Mouse (Mus musculus) mesoderm, embryonic 11.5 days (tissue): ENCODE measurements at regions not wholly inside any gene's neighbourhood (a gene's known extent, or its start where the extent isn't known, plus 50 kb on each side); places are given as distances from the start of the nearest gene placed in this dataset.

Experiments
- DNase-seq: peaks from one replicate; pipeline ENCODE4 v3.0.0-alpha.2; 2012; ENCODE audit warnings: low read depth, low spot score

DNA sequence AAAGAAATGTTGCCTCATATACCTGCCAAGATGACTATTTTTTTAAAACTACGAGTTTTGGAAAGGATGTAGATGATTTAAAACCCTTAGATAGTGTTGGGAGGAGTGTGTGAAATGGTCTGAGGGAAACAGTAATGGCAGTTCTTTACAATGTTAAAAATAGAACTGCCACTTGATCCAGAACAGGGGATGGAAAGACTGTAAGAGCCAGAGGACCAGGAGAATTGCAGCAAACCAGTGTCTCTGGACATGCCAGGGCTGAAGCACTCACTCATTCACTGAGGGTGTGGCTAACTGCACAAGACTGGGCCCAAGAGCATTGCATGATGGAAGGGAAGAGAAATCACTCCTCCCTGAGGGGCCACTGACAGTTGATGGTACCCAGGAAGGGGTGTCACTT, 53.9 kb upstream of the Rasgef1b start:
- no peak for DNase-seq

GRCm38 (mm10) chr5:99785850-99786249, 57.0 kb upstream of the Rasgef1b start:
- no peak for DNase-seq

DNA sequence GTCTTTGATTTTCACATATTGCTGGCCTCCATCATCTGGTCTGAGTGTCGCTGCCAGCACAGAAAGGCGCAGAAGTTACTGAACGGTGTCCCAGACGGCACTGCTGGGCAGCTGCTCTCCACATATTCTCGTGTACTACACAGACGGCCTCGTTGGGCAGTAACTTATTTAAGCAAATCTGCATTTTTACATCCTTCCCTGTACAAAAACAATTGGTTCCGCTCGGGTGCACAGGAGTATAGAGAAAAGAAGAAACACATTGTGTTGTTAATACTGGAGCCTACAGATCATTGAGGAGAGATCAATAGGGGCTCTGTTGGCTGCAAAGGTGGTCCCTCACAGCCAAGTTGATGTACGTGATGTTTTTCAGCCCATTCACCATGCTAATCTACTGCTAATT, 58.4 kb upstream of the Rasgef1b start:
- DNase-seq: peak; percentile 71

DNA sequence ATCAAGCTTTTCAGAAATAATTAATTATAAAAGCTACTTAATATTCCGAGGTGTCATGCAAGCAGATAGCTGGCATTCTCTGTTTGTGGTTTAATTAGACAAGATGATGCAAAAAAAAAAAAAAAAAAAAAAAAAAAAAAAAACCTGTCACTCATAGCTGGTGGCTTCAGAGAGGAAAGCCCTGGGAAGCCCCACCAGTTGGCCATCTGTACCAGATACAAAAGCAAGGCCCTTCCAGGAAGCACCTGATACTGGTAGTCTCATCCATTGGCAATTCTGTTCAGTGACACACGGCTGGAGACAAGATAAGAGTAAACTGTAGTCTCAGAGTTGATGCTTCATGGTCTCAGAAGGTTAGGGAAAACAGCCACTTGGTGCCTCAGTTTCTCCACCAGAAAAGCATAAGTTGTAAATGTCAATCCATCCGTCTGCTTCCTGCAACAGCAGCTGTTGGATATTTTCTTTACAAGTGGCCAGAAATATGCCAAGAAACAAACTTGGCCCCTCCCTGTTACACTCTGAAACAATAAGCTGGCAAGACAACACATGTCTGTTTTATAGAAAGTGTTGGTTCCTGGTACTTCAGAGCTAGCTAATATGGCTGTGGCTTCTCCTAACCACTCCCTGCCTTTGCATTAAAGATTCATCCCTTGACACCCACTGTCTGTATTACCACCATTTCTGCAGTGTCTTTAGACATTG, 59.0 kb upstream of the Rasgef1b start:
- DNase-seq: no peak

- no peak for DNase-seq
Measured at GRCm38 (mm10) chr5:99790733-99791132, 61.9 kb upstream of the Rasgef1b start.

DNA sequence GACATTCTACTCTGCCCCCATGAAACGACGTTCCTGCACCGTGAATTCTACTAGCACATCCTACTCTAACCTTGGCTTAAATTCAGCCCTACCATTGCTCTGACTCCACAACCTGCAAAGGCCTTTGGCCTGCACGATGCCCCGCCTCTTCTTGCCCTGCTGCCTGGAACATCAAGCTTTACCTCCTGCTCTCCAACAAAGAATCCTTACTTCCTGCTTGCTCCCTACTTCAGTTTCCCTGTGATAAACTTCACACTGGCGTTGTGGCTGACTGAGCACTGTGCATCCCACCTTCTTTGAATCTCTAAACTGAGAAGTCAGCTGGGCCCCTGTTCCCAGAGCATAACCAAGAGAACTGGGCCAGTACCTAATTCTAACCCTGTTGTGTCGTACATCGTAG, 71.7 kb upstream of the Rasgef1b start:
- no peak for DNase-seq

GRCm38 (mm10) chr5:99801791-99802450, 73.1 kb upstream of the Rasgef1b start:
- peak; percentile 37 for DNase-seq

DNA sequence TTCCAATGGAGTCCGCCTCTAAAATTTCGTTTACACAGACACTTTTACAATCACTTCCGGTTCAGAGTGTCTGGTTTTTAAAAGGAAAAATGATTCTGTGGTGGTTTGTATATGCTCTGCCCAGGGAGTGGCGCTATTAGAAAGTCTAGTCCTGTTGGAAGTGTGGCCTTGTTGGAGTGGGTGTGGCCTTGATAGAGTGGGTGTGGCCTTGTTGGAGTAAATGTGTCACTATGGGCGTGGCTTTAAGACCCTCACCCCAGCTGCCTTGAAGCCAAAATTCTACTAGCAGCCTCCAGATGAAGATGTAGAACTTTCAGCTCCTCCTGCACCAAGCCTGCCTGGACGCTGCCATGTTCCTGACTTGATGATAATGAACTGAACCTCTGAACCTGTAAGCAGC, 79.2 kb upstream of the Vamp9 start:
- no peak for DNase-seq

DNA sequence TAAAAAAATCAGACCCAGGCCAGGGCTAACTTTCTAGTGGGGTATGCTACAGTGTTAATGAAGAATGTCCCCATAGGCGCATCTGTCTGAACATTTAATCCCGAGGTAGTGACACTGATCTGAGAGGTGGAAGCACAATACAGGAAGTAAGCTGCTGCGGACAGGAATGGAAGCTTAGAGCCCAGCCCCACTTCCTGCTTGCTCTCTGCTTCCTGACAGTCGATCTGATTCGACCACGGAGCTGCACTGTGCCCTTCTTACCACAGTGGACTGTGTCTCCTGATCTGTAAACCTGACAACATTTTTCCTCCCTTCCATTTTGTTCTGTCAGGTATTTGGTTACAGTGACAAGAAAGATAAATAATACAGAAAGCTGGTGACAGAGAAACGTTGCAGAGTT, 77.5 kb upstream of the Vamp9 start:
- no peak for DNase-seq

DNA sequence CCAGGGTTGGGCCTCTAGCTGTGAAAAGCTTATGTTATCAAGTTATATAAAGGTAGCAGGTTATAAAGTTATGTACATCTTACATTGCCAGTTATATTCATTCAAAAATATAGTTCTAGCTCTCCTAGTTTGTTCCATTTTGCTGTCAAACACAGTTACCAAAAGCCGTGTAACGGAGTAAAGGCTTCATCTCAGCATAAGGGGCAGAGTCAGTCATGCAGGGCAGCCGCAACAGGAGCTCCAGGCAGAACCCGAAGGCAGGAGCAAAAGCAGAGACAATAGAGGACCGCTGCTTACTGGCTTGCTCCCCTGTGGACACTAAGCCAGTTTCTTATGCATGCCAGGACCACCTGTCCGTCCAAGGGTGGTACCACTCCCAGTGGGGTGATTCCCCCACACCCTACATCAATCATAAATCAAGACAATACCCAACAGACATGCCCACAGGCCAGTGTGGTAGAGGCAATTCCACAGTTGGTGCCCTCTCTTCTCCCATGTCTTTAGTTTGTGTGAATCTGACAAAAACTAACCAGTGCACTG, 67.7 kb upstream of the Vamp9 start:
- DNase-seq: no peak

- DNase-seq: no peak
Measured at GRCm38 (mm10) chr5:99839661-99840060, 66.4 kb upstream of the Vamp9 start.

DNA sequence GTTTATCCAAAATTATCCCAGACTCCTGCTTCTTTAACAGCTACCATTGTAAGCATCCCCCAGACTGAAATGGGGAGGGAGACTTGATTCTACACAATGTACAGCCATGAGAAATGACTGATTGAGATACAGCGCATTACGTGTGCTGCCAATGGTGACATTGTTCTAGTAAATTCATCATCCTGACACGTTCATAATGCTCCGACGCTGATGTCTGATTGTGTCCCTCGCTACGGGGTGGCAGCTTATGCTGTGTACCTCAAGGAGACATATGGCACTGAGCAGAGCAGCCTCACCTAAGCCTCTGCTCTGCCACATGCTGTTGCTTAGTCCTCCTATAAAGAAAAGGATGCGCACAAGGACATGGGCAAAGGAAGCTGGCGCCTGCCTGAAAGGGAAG, 65.2 kb upstream of the Vamp9 start:
- DNase-seq: peak; percentile 34

DNA sequence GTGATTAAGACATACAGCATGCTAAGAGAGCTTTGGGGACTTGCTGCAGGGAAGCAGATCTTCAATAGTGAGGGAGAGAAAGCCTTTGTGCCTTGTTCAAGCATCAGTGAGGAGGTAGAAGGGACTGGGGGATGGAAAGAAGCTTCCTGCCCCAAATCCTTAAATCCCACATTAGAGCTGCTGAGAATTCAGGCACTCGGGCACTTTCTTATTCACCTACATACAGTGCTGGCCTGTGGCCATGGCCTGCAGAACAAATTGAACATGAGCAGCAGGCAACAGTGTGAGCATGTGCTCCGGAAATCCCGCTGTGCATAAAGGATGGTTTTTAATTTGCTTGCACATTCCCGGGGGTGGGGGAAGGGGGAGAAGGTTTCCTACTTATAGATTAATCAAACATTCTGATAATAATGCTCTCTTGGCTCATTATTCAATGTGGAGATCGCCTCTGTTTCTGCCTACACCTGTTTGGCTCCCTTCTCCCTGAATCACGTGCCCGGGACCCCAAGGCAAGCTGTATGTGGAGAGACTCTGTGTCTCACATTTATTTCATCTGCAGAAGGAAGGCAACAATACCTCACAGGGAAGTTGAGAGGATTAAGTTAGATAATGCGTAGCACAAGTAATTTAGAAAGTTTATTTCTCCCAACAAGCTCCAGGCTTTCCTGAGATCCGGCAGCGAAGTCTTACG, 60.3 kb upstream of the Vamp9 start:
- no peak for DNase-seq

DNA sequence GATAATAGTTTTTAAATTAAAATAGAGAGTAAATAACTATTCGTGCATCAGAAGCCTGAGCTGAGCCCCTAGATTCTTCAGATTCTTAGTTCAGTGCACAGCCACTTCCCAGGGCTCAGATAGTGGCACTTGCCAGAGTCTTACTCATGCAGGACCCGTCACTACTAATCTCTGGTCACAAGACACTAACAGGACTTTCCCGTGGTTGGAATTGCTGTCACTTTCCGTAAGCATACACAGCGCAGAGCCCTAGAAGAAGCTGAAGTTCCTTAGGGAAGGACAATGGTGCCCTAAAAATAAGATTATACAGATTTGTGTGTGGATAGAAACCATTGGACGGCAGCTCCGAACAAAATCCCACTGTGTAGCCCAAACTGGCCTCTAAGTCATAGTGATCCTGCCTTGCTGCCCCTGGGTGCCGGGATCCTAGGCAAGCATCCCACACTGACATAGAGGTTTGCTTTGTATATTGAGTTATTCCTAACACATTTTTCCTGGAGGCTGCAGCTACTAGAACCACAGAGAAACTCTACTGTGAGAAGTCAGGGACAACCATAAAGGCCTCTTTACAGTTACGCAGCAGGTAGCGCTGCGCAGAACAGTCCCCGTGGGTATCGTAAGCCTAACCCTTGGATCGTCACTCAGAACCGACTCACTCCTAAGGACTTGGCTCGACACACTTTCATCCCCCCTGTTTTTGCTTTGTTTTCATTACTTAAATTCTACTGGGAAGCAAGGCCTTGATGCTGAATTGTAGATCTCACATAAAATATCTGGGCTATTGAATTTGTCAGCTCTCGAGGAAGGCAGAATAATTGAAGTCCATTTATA, 57.7 kb upstream of the Vamp9 start:
- no peak for DNase-seq

DNA sequence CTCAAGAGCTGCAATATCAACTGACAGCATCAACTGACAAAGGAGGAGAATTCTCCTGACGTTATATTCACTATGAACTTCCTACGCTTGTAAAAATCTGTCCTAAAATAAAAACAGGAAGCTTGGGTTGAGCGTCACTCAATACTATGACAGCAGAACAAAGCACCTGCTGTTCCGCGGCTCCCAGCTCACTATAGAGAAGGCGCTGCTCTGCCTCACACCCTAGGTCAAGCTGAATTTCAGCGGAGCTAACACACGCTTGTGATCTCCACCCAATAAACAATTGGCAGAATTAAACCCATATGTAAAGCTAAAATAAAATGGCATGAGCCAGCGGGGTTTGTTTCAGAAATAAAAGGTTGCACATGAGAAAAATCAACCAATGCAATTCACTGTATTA, 57.1 kb upstream of the Vamp9 start:
- no peak for DNase-seq

GRCm38 (mm10) chr5:99852316-99852715, 53.7 kb upstream of the Vamp9 start:
- no peak for DNase-seq
